Mouse (Mus musculus): ENCODE results near the gene 1700008O03Rik.
A peak's percentile ranks its signal among the peaks of the same experiment; 100 is the strongest.

The 1700008O03Rik gene

DNA sequence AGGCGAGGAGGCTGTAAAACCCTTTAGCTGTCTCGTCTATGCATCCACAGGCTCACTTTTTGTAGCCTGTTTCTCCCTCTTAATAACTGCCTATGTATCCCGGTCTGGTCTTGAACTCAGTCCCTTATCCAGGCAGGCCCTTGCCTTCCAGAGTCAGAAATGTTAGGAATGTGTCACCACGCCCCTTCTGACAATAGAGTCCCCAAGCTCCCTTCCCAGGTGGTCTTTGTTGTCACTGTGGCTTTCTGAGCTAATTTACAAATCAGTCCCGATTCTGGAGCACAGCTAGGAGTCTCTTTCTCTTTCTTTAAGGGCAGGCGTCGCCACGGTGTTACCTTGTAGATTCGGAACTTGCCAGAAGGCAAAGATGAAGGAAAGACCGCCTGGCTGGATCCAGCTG lies 10.4 kb downstream of the 1700008O03Rik start:
- DNase-seq = no peak

DNA sequence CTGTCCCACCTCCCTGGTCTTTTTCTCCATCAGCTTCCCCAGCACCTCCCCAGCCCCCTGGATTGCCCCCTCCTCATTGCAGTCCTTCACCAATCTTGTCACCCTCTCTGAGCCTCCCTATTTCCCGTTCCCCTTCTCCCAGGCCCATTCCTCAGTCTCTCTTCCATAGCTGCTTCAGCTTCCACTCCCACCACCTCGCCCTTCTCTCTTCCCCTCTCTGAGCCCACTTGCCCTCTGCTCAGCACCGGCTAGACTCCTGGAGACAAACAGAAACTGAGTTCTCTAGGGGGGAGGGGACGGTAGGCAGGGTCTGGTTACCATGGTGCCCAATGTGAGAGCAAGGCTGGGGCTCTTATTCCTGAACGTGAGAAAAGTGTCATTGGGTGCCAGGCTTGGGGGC lies 10.9 kb downstream of the 1700008O03Rik start:
- DNase-seq = no peak

DNA sequence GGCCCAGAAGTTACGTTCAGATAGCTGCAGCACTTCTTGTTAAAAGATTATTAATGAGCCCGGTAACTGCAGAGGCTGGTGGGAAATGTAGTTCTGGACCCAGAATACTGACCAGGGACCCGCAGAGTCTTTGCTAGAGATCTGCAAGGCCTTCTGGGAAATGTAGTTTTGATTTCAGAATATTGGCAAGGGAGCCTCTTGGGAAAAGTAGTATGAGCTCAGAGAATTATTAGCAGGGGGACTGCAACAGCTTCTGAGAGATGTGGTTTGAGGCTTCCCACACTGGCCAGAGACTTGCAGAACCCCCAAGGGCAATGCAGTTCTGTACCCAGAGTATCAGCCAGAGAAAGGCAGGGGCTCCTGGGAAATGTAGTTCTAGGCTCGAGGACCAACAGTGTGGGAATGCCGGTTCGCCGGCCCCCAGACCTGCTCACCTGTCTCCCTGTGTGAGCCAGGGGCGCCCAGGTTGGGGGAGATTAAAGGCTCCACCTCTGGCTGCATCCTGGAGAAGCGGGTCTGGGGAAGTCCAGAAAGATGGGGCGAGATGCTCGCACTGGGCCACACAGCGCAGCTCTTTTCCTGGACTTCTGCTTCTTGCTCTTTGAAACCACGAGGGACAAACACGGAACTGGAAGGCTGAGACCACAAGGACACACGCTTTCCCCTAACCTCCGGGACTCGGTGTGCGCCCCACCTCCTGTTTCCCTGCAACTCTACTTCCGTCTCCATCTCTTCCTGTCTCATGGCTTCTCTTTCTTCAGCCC lies 11.5 kb downstream of the 1700008O03Rik start:
- peak; percentile 47 to 68 for DNase-seq

DNA sequence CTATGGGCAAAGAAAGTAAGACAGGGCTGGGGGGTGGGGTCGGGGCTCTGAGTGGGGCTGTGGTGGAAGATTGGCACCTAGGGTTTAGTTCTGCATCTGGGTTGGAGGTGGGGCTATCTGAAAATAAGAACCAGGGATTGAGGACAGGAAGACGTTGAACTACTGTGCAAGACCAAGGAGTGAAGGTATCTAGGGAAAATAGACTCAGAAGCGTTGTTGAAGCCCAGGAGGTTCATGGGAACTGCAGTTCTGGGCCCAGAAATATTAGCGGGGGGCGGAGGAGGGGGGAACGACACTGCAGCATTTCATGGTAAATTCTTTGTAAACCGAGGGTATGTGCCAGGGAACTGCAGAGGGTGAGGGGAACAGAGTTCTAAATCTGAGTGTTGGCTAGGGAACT lies 12.2 kb downstream of the 1700008O03Rik start:
- DNase-seq = no peak

DNA sequence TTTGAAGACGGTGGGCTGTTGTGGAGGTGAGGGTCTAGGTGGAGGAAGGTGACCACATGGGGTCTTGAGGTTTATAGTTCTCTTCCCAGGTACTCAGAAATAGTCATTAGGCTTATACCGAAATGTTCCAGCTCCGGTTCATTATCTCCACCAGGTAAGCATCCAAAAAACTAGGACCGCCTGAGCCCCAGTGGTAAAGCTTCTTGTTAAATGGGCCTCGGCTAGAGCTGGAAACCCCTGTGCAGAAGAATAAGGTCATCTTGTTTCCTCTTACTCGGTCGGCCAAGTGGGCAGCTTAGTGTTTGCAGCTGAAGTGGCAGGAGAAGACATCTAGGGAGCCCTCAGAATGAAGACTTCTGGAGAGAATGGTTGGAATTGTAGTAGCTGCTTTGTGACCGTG lies 12.9 kb downstream of the 1700008O03Rik start:
- DNase-seq = no peak

DNA sequence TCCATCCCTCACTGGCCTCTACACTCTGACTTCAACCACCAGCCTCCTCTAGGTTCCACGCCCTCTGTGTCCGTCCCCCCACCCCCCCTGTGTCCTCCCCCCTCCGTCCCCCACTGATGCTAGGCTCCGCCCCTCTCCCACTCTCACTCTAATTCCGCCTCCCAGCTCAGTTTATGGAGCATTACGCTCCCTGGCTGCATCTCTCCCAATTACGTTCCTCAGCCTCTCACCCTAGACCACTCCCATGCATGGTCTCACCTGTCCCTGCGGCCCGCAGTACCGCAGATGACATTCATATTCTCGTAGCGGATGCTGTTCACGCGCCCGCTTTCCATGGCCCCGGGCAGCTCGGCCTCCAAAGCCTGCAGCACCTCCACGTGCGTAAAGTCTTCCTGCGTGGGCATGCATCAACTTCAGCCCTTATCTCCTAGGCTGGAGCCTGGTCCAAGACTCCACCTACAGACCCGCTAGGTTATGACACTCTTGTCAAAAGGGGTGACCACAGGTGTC lies 24.8 kb downstream of the 1700008O03Rik start:
- DNase-seq = no peak

DNA sequence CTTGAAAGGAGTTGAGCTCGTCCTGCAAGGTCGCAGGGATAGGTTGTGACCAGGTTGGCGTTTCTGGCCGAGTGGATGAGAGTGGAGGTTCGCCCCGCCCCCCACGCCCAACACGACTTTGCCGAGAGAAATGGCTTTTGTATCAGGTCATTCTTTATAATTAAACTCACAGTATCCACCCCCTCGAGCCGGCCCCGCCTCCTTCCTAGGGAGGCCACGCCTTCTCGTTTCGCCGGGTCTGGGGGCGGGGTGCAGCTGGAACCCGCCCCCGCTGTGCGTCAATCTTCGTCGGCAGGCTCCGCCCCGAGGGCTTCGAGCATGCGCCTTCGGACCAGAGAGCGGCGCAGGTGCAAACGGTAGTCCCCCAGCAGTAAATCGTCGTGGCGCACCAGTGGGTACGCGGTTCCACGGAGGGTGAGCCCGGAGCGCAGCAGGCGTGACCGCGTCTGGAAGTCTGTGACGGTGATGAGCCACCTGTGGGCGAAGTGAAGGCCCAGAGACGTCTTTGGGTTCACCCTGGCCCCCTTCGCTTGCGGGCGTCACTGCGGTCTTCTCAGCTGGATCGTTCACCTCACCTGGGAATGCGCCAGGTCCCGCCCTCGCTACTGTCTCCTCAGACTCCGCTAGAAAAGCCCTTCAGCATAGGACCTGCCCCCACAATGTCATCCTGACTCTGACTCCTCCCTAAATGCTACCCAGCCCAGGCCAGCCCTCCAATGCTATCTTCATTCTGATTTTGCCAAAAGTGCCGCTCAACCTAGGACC lies 25.5 kb downstream of the 1700008O03Rik start:
- DNase-seq = peak; percentile 80

DNA sequence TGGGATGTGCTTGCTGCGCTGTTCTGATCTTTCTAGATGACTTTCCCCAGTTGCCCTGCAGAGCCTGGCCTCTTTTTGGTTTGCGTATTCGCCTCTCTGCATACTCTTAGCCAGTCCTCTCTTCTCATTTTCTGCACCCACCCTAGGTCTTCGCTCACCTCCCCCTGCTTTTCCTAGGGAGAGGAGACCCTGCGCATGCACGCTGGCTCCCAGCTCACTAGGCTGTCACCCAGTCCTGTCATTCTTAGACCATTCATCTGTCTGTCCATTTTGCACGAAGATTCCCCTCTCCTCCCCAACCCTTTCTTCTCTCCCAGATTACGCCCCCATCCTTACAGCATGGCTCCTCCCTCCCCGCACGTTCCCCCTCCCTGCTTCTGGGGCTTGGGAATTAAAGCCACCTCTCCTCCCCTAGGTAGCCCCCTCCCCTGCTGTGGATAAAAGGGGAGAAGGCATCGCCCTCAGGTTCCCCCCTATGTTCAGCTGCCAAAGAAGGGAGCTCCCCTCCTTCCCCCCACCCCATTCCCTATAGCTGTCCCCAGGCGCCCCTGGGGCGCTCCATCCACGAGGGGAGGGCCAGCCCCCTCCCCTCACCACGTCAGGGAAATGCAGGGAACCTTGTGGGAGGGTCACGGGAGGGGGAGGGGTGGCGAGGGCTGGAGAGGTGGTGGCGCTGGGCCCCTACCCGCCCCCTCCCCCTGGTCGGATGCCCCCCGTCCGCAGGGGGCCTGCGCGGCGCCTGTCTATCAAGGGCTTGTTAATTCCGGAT lies 26.6 kb downstream of the 1700008O03Rik start:
- DNase-seq = no peak

DNA sequence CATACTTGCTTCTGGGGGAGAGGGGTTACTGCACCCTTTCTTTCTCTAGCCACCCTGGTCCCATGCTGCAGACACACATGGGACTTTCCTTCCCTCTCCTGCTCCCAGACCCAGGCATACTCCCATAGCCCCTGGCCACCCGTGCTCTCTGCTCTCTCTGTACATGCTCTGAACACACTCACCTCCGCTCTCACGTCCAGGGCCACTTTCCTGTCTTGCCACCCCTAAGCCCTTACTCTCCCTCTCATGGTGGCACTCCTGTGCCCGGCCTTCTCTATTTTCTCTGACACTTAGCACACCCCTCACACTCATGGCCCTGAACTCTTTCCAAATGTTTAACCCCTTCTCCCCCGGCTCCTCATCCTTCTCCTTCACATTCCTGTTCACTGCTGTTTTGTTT lies 27.6 kb downstream of the 1700008O03Rik start:
- DNase-seq = no peak

DNA sequence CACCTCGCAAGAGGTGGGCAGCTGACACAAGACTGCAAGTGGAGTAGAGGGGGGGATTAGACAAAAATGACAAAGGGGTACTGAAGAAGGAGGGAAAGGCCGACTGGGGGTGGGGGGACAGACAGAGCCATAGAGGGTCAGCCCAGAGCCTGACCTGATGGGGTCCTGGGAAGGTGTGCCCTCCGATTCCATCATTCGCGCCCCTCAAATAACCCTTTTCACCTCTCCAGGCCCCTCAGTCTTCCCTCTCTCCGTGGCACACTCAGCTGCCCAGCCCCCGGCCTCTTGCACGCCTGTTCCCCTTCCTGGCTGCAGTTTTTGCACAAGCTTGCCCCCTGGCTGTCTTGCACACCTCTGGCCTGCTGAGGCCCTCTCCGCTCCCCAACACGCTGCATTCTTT lies 28.1 kb downstream of the 1700008O03Rik start:
- no peak for DNase-seq

DNA sequence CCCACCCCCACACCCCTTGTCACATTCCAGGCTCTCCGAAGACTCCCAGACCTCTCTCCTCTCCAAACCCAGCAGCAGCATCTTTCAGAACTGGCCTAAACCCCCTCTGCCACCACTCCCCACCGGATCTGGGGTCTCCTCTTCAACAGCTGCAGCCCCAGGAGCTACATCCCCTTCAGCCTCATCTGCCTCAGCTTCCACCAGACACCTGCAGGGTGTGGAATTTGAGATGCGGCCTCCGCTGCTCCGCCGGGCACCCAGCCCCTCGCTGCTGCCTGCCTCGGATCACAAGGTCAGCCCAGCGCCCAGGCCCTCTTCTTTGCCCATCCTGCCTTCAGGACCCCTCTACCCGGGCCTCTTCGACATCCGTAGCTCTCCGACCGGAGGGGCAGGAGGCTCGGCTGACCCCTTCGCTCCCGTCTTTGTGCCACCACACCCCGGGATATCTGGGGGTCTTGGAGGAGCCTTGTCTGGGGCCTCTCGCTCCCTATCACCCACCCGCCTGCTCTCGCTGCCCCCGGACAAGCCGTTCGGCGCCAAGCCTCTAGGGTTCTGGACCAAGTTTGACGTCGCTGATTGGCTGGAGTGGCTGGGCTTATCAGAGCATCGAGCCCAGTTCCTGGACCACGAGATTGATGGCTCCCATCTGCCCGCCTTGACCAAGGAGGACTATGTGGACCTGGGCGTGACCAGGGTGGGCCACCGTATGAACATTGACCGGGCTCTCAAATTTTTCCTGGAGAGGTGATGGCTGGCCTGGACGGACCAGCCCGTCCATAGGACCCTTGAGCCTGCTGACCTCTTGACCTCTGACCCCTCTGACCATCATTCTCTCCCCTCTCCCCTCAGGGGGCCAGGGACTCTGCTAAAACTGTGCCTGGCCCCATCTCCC lies 28.8 kb downstream of the 1700008O03Rik start:
- DNase-seq = no peak

DNA sequence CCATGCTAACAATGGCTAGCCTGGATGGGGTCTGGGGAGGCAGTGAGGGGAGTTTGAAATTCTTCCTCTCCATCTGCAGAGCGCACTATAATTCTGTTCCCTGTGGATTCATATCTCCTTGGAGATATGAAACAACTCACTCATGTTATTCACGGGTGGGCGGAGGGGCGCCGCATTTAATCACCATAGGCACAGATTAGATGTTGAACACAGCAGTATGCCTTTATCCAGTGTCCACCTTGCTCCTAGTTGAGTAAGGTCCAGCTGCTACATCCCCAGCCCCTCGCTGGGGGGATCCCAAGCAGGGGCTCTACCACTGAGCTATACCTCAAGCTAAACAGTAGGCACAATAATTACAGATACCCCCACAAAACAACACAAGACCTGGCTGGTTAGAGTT lies 30.2 kb downstream of the 1700008O03Rik start:
- no peak for DNase-seq

DNA sequence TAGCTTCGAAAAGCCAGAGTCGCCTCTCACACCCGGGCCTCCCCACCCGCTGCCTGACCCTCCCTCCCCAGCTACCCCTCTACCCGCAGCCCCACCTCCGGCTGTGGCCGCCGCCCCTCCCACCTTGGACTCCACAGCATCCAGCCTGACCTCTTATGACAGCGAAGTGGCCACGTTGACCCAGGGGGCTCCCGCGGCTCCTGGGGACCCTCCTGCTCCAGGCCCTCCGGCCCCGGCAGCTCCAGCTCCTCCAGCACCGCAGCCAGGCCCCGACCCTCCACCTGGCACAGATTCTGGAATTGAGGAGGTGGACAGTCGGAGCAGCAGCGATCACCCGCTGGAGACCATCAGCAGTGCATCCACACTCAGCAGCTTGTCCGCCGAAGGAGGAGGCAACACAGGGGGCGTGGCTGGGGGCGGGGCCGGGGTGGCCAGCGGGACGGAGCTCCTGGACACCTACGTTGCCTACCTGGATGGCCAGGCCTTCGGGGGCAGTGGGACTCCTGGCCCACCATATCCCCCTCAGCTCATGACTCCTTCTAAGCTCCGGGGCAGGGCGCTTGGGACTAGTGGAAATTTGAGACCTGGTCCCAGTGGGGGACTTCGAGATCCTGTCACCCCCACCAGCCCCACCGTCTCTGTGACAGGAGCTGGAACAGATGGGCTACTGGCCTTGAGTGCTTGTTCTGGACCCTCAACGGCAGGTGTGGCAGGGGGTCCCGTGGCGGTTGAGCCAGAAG lies 31.8 kb downstream of the 1700008O03Rik start:
- DNase-seq = no peak

DNA sequence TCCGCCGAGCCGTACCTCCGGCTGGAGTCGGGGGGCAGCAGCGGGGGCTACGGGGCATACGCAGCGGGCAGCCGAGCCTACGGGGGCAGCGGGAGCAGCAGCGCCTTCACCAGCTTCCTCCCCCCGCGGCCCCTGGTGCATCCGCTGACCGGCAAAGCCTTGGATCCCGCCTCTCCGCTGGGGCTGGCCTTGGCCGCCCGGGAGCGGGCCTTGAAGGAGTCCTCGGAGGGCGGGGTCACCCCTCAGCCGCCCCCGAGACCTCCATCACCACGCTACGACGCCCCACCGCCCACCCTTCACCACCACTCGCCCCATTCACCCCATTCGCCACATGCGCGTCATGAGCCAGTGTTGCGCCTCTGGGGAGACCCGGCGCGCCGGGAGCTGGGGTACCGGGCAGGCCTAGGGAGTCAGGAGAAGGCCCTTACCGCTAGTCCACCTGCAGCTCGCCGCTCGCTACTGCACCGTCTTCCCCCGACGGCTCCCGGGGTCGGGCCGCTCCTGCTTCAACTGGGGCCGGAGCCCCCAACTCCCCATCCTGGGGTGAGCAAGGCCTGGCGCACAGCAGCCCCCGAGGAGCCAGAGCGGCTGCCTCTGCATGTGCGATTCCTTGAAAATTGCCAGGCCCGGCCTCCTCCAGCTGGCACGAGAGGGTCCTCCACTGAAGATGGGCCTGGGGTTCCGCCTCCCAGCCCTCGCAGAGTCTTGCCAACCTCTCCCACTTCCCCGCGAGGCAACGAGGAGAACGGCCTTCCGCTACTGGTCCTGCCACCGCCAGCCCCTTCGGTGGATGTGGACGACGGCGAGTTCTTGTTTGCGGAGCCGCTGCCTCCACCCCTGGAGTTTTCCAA lies 32.6 kb downstream of the 1700008O03Rik start:
- DNase-seq = no peak

DNA sequence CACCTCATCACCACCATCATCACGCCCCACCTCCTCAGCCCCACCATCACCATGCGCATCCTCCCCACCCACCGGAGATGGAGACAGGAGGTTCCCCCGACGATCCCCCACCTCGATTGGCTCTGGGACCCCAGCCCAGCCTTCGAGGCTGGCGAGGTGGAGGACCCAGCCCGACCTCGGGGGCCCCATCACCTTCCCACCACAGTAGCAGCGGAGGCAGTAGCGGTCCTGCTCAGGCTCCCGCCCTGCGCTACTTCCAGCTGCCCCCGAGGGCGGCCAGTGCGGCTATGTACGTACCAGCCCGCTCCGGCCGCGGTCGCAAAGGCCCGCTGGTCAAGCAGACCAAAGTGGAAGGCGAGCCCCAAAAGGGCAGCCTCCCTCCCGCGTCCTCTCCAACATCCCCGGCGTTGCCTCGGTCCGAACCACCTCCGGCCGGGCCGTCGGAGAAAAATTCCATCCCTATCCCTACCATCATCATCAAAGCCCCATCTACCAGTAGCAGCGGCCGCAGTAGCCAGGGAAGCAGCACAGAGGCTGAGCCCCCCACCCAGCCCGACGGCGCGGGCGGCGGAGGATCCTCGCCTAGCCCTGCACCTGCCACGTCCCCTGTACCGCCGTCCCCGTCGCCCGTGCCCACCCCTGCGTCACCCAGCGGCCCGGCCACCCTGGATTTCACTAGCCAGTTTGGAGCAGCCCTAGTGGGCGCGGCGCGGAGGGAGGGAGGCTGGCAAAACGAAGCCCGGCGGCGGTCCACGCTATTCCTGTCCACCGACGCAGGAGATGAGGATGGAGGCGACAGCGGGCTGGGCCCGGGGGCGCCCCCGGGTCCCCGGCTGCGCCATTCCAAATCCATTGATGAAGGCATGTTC lies 33.5 kb downstream of the 1700008O03Rik start:
- no peak for DNase-seq

DNA sequence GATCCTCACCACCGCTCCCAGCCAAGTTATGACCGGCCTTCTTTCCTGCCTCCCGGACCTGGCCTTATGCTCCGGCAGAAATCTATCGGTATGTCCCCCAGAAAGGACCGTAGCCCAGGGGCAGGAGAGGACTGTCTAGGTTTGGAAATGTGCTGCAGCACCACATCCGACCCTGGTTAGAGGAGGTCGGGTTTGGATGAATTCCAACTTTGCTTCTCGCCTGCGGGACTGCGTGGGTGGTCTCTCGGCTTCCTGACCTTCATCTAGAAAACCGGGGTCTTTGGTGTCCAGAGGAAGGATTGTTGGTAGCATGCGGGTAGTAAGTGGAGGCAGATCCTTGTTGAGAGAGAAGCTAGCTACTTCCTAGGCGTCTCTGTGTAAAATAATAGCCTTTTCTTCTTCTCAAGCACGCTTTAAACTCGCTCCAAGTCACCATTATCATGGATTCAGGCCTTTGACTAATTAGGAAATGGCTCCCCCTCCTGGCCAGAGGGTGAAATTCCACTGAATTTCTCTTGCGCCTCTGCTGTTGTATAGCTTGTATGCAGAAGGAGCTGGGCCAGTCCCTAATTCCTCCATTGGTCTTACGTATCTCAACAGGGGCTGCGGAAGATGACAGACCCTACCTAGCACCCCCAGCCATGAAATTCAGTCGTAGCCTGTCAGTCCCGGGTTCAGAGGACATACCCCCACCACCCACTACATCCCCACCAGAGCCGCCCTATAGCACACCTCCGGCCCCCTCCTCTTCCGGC lies 34.5 kb downstream of the 1700008O03Rik start:
- DNase-seq = peak in 1 of 2 experiments; percentile 38

DNA sequence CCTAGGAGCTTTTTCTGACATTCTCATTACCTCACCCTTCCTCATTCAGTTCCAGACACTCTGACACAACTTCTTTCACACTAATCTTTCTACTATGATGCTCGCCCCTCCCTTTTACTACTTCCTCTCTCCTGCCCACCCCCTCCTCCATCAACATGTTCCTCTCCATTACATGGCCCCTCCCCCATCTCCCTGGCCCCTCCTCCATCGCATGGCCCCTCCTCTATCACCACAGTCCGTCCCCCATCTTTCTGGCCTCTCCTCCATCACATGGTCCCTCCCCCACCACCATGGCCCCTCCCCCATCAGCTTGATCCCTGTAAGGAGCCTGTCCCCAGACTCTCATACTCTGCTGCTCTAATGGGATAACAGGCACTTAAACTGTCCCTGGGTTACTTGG lies 36.6 kb downstream of the 1700008O03Rik start:
- DNase-seq = no peak

DNA sequence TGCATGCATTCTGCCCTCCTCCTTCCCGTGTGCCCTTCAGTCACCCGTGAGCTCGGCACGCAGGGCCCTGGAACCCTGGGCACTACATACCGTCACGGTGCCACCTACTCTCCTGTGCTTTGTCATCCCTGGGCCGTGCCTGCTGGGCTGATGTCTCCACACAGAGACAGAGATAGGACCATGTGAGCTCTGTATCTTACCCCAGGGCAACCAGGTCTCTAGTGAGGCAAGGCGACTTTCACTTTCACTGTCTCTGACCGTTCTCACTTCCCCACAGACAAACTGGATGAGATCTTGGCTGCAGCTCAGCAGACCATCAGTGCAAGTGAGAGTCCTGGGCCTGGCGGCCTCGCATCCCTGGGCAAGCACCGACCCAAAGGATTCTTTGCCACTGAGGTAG lies 41.0 kb downstream of the 1700008O03Rik start:
- DNase-seq = no peak

Data from thymus, adult 18-20 months (tissue).